Mouse (Mus musculus) kidney, adult 2 months (tissue): Measurements from ENCODE around the gene Ap3m1. TPM values are rescaled to one million over a fixed set of nuclear protein-coding genes. Genes with fewer than 3 reads are reported as not detected.
A peak's percentile ranks its signal among the peaks of the same experiment; 100 is the strongest.

Experiments
- DNase-seq: peaks from one replicate; pipeline ENCODE4 v3.0.0; 2021
- H3K27ac ChIP-seq: fragments of 200-500 bp; 2 replicates; pipeline ENCODE4 v1.5.1; 2012; ENCODE audit warnings: low read depth, low read length, control low read depth, inconsistent platforms; ENCODE audit not compliant: insufficient read depth
- H3K27me3 ChIP-seq: fragments of 200-500 bp; replicated peaks from 2 replicates; pipeline ENCODE4 v1.6.1; 2012; ENCODE audit warnings: mild to moderate bottlenecking, moderate library complexity, low read length, inconsistent platforms; ENCODE audit not compliant: control insufficient read depth, insufficient read depth
- H3K36me3 ChIP-seq: fragments of 200-500 bp; 2 replicates; pipeline ENCODE4 v1.6.1; 2012; ENCODE audit warnings: mild to moderate bottlenecking, moderate library complexity, low read length, inconsistent platforms; ENCODE audit not compliant: control insufficient read depth, insufficient read depth
- H3K4me1 ChIP-seq: fragments of 200-500 bp; 2 replicates; pipeline ENCODE4 v1.6.1; 2011; ENCODE audit warnings: low read length; ENCODE audit not compliant: control insufficient read depth, insufficient read depth
- H3K4me3 ChIP-seq: fragments of 200-500 bp; 2 replicates; pipeline ENCODE4 v1.5.1; 2011; ENCODE audit warnings: mild to moderate bottlenecking, low read depth, low read length, control low read depth; ENCODE audit not compliant: insufficient read depth
- CTCF ChIP-seq: fragments of 200-500 bp; conservative IDR thresholded peaks from 2 replicates; pipeline ENCODE4 v1.5.1; 2011; ENCODE audit warnings: low read depth, mild to moderate bottlenecking, control low read depth, low read length, moderate library complexity, mixed read lengths; ENCODE audit not compliant: insufficient read depth, insufficient read length
- POLR2A ChIP-seq: fragments of 200-500 bp; IDR thresholded peaks from one replicate; pipeline ENCODE4 v1.6.1; 2011; ENCODE audit warnings: low read depth, low read length, control low read depth
- WGBS: fragments of 180-500 bp; shearing (Covaris S2); methylation state at CpG from one replicate; pipeline ENCODE4 v1.1.7; 2018; 5-methylcytosine and 5-hydroxymethylcytosine counted together
- polyA plus RNA-seq: library from polyadenylated mRNA; depleted of rRNA; stranded (reverse); fragments of >200 nt; gene quantifications from 2 replicates; pipeline ENCODE4 v1.2.3, GENCODE M21; 2012

Ap3m1 gene
- polyA plus RNA-seq, 1 experiment: 25.5 TPM

GRCm38 (mm10) chr14:21039077-21039476 lies 13.2 kb downstream of the Ap3m1 start:
- no peak for DNase-seq
- TF ChIP-seq CTCF (no peak), POLR2A (no peak)
- WGBS: 87% methylated on average over 12 of the region's 12 CpGs
- no peaks in the 10 kb centered on the region for H3K27me3 ChIP-seq
- no peak overlapping the region for H3K4me3 ChIP-seq
- H3K36me3 ChIP-seq: peaks cover 14% of the 10 kb centered on the region
- no peak overlapping the region for H3K27ac ChIP-seq
- H3K4me1 ChIP-seq: no peaks in the 10 kb centered on the region

- TF ChIP-seq CTCF (no peak), POLR2A (no peak)
- Histone ChIP-seq H3K4me3 (no peak overlapping the region), H3K4me1 (peaks cover 5% of the 10 kb centered on the region; the same call in 1 of the 2 replicates), H3K27me3 (no peaks in the 10 kb centered on the region), H3K36me3 (peaks cover 15% of the 10 kb centered on the region), H3K27ac (no peak overlapping the region)
- DNase-seq: no peak
- 89% methylated on average over 3 of the region's 3 CpGs for WGBS
These were observed 17.5 kb downstream of the Ap3m1 start for GRCm38 (mm10) chr14:21034791-21035190.

DNA sequence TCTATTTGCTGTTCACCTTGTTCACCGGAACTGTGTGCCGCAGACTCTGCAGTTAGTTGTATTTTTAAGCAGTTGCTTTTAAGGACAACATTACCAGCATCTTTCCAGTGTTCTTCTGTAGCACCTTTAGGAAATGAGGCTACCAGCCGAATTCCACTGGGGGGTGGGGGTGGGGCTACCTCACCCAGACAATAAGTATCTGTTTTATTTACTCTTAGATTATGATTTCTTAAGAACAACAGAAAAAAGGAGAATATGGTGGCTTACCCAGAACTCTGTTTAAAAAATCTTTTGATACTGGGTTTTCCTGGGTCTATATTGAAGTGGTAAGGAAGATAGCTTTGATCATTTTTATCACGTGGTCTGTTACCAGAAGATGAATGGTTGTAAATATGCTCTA lies 18.0 kb downstream of the Ap3m1 start:
- WGBS: 86% methylated on average over 4 of the region's 4 CpGs
- Histone ChIP-seq H3K36me3 (peaks cover 13% of the 10 kb centered on the region), H3K27me3 (no peaks in the 10 kb centered on the region), H3K4me3 (no peak overlapping the region), H3K4me1 (peaks cover 5% of the 10 kb centered on the region; the same call in 1 of the 2 replicates), H3K27ac (no peak overlapping the region)
- TF ChIP-seq CTCF: no peak
- TF ChIP-seq POLR2A: no peak
- no peak for DNase-seq

GRCm38 (mm10) chr14:21031783-21032511 lies 20.4 kb downstream of the Ap3m1 start:
- DNase-seq: peak; percentile 89
- H3K27ac ChIP-seq: peak overlapping the region; percentile 37
- TF ChIP-seq CTCF (no peak), POLR2A (no peak)
- no peak overlapping the region for H3K4me3 ChIP-seq
- H3K27me3 ChIP-seq: no peaks in the 10 kb centered on the region
- H3K4me1 ChIP-seq: peaks cover 5% of the 10 kb centered on the region; the same call in 1 of the 2 replicates
- 23% methylated on average over 6 of the region's 6 CpGs for WGBS
- H3K36me3 ChIP-seq: peaks cover 9% of the 10 kb centered on the region

- no peak for TF ChIP-seq CTCF
- TF ChIP-seq POLR2A: no peak
- no peak overlapping the region for H3K27ac ChIP-seq
- WGBS: 88% methylated on average over 11 of the region's 11 CpGs
- H3K27me3 ChIP-seq: no peaks in the 10 kb centered on the region
- H3K36me3 ChIP-seq: peaks cover 22% of the 10 kb centered on the region
- DNase-seq: no peak
- H3K4me3 ChIP-seq: no peak overlapping the region
- peaks cover 5% of the 10 kb centered on the region; the same call in 1 of the 2 replicates for H3K4me1 ChIP-seq
These were observed 23.2 kb downstream of the Ap3m1 start for GRCm38 (mm10) chr14:21029025-21029659.

GRCm38 (mm10) chr14:21027542-21027941 lies 24.8 kb downstream of the Ap3m1 start:
- no peak for TF ChIP-seq POLR2A
- no peak for TF ChIP-seq CTCF
- Histone ChIP-seq H3K27me3 (no peaks in the 10 kb centered on the region), H3K36me3 (peaks cover 29% of the 10 kb centered on the region), H3K27ac (no peak overlapping the region), H3K4me1 (peaks cover 5% of the 10 kb centered on the region; the same call in 1 of the 2 replicates), H3K4me3 (no peak overlapping the region)
- no peak for DNase-seq

- Histone ChIP-seq H3K27ac (no peak overlapping the region), H3K4me3 (no peak overlapping the region), H3K36me3 (peaks cover 31% of the 10 kb centered on the region), H3K27me3 (no peaks in the 10 kb centered on the region), H3K4me1 (no peaks in the 10 kb centered on the region)
- no peak for DNase-seq
- no peak for TF ChIP-seq POLR2A
- TF ChIP-seq CTCF: no peak
- WGBS: 87% methylated on average over 8 of the region's 8 CpGs
These were observed 31.9 kb downstream of the Ap3m1 start for GRCm38 (mm10) chr14:21020435-21020834.
